Mouse (Mus musculus): ENCODE results near the gene Prpf3.
A peak's percentile ranks its signal among the peaks of the same experiment; 100 is the strongest.
"Not testable (repeated sequence)": the region's sequence is repeated elsewhere in the genome, so short reads cannot be mapped to it uniquely, and the experiment has no call there.

The Prpf3 gene

GRCm38 (mm10) chr3:95879063-95879462, 23.4 kb upstream of the Prpf3 start:
- DNase-seq = no peak

DNA sequence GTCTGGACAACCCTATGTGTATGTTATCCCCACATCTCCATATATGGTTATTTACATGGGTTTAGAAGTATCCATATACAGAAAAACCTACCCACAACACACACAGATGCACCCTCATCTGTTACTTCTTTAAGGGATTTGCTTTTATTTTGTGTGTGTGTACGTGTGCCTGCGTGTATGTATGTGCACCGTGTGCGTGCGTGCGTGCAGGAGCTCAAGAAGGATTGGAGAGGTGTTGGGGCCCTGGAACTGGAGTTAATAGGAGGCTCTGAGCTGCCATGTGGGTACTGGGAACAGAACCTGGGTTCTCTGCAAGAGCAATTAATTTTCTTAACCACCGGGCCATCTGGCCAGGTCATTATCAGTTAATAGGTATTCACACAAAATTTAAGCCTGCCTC, 16.4 kb upstream of the Prpf3 start:
- no peak for DNase-seq

DNA sequence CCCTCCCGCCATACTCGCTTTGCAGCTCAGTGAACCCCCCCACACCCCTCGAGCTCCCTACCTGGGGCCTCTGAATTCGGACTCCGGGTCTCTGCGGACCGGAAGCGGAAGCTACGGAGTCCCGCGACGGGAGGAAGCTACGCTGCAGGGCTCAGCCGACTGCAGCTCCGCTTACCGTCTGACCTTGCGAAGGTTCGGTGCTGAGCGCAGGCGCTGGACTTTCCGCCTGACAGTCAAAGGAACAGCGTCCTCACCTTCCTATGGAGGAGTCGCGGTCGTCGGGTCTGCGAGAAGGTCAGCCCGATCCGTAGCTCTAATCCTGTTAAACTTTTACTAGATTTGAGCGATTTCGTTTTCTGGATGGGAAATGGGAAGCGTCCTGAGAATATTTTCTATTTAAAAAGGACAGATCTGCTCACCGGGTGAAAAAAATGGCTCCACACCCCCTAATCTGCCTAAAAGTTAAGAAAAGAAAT, 15.7 kb upstream of the Prpf3 start, which contains the start of gene Mrps21:
Gene Mrps21, minus strand, starts transcription at position 128 of the 476 bp plus-strand sequence.
- DNase-seq = peak; percentile 95

DNA sequence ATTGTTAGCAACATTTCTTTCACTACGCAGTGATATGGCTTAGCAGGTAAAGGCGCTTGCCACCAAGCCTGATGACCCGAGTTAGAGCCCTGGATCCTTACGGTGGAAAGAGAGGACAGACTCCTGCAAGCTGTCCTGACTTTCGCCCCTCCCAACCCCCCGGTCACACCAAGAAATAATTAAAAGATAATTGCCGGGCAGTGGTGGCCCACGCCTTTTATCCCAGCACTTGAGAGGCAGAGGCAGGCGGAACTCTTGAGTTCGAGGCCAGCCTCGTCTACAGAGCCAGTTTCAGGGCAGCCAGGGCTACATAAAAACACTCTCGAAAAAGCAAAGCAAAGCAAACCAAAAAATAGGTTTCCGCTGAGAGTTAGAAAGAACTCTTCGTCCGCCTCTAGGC, 15.3 kb upstream of the Prpf3 start:
- DNase-seq = no peak

DNA sequence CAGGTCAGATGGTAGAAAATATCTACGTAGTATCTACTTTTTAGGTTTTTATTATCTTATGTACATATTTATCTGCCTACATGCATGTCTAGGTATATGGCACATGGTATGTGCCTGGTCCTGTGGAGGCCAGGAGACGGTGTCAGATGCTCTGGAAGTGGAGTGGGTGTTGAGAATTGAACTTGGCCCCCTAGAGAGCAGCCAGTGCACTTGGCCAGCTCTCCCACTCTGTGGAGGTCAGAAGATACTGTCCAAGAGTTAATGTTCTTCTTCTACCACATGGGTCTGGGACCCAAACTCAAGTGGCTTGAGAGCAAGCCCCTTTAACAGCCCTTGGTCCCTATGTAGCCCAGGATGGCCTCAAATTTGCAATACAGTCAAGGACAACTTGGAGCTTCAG, 11.7 kb upstream of the Prpf3 start:
- DNase-seq = no peak

DNA sequence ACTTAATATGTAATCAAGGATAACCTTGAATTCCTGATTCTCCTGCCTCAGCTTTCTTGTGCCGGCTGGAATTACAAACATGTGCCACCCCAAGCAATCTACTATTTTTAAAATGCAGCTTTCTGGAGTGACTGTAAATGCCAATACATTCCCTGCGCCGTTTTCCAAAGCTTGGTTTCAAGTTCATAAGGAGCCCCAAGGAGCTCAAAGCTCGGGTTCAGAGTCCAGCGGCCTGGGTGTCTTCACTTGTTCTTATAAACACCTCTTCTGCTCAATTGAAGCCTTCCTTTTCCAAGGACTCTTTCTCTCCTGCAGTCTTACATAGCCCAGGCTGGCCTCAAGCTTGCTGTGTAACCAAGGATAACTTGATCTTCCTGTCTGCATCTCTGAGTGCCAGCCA, 10.4 kb upstream of the Prpf3 start:
- DNase-seq = no peak

- no peak for DNase-seq
Measured at GRCm38 (mm10) chr3:95865571-95865970, 9.9 kb upstream of the Prpf3 start.

- DNase-seq = no peak
Measured at GRCm38 (mm10) chr3:95865050-95865449, 9.4 kb upstream of the Prpf3 start.

- no peak for DNase-seq
Measured at GRCm38 (mm10) chr3:95863578-95863977, 7.9 kb upstream of the Prpf3 start.

DNA sequence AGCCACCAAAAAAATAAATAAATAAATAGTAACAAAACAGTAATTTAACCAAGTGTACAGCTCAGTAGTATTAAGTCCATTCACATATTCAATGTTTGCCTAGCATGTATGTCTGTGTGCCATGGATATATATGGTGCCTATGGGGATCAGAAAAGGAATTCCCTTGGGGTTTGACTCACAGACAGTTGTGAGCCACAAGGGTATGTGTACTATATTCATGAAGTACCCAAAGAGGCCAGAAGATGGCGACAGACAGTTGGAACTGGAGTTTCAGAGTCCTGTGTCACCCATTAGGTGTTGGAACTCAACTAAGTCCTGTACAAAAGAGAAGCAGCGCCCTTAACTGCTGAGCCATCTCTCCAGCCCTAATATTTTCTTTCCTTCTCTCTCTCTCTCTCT, 6.1 kb upstream of the Prpf3 start:
- DNase-seq = peak; percentile 81

GRCm38 (mm10) chr3:95861216-95861615, 5.5 kb upstream of the Prpf3 start:
- no peak for DNase-seq

- DNase-seq = no peak
Measured at GRCm38 (mm10) chr3:95860323-95860722, 4.6 kb upstream of the Prpf3 start.

DNA sequence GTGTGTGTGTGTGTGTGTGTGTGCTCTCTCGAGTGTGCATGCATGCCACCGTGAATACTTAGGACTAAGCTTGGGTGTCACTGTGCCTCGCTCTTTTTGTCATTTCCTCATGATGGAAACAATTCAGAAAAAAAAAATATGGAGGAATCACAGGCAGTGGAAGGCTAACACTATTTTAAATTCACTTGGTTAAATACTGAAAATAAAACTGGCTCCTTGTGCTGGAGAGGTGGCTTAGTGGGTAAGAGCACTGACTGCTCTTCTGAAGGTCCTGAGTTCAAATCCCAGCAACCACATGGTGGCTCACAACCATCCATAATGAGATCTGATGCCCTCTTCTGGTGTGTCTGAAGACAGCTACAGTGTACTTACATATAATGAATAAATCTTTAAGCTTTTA, 2.6 kb upstream of the Prpf3 start:
- DNase-seq = not testable (repeated sequence)

DNA sequence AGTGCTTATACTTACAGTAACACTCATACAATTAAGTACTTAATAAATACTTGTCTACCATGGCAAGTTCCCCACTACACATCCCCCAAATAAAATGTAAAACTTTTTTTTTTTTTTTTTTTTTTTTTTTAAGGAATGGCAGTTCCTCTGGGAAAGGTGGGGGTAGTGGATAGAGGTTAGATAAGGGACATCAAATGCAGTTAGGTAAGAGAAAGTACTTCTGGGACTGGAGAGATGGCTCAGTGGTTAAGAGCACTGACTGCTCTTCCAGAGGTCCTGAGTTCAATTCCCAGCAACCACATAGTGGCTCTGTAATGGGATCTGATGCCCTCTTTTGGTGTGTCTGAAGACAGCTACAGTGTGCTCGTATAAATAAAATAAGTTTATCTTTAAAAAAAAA, 1.4 kb upstream of the Prpf3 start:
- not testable (repeated sequence) for DNase-seq

DNA sequence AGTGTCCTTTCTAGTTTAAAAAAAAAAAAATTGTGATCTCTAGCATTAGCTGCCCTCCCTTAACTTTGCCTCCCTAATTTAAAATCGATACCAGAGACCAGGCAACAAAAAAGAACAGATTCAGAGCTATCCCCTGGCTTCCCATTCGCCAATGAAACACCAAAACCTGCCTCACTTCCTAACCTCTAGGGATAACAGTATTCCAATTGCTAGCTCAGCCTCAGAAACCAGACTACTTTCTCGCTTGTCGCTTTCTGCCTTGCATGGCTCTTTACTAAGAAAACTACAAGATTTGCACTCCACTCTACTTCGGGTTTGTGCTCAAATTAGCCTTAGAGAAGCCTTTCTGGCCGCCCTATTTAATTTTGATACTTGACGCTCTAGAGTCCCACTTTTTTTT, 430 bp upstream of the Prpf3 start:
- peak; percentile 34 for DNase-seq

GRCm38 (mm10) chr3:95851317-95851716, 4.4 kb downstream of the Prpf3 start:
- no peak for DNase-seq

- DNase-seq = no peak
Measured at GRCm38 (mm10) chr3:95850611-95851010, 5.1 kb downstream of the Prpf3 start.

- DNase-seq = no peak
Measured at GRCm38 (mm10) chr3:95842503-95843214, 13.0 kb downstream of the Prpf3 start.

- no peak for DNase-seq
Measured at GRCm38 (mm10) chr3:95839250-95839649, 16.4 kb downstream of the Prpf3 start.

GRCm38 (mm10) chr3:95829053-95829452, 26.6 kb downstream of the Prpf3 start:
- no peak for DNase-seq

DNA sequence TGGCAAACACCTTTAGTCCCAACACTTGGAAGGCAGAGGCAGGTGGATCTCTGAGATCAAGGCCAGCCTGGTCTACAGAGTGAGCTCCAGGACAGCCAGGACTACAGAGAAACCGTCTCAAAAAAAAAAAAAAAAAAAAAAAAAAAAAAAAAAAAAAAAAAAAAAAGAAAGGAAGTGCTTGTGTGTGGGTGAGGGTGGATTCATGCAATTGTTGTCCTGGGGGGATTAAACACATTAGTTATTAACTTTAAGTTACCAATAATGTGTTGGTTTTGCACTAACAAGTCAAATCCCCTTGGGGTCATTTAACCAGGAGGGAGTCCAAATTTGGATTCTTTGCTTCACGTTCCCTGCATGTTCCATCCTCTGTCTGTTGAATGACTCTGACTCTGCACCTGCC, 29.4 kb downstream of the Prpf3 start:
- no peak for DNase-seq

GRCm38 (mm10) chr3:95820046-95821010, 35.4 kb downstream of the Prpf3 start:
- DNase-seq = peak; percentile 5

GRCm38 (mm10) chr3:95819351-95819985, 36.2 kb downstream of the Prpf3 start:
- DNase-seq = peak; percentile 100
